Mouse (Mus musculus) kidney, adult 2 months (tissue): ENCODE data around the gene Slc4a5.

Experiments used
- CTCF ChIP-seq: fragments of 200-500 bp; conservative IDR thresholded peaks from 2 replicates; pipeline ENCODE4 v1.5.1; 2011; ENCODE audit warnings: low read depth, mild to moderate bottlenecking, control low read depth, low read length, moderate library complexity, mixed read lengths; ENCODE audit not compliant: insufficient read depth, insufficient read length
- POLR2A ChIP-seq: fragments of 200-500 bp; IDR thresholded peaks from one replicate; pipeline ENCODE4 v1.6.1; 2011; ENCODE audit warnings: low read depth, low read length, control low read depth

DNA sequence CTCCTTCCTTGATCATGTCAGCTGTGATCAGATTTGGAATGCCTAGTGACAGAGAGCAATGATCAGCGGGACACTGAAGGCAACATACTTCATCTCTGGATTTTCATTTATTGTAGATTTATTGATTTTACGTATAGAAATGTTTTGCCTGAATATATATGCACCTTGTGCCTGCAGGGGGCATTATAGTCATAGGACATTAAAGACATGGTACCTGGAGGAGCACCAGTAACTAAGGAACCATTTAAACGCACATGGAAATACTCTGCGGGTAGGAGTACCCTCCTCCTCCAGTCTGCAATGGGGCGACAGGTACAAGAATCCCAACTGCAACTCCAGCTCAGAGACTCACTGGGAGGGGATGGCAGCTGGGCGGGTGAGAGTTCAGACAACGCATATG, 89.4 kb downstream of the Slc4a5 start:
- TF ChIP-seq CTCF (no peak), POLR2A (no peak)
